Mouse (Mus musculus) heart, embryonic 14.5 days (tissue): ENCODE measurements at regions not wholly inside any gene's neighbourhood (a gene's known extent, or its start where the extent isn't known, plus 50 kb on each side); places are given as distances from the start of the nearest gene placed in this dataset.

ENCODE experiments used
- ATAC-seq: fragments of 200-750 bp; cut with Nextera tagmentation; 2 replicates; pipeline ENCODE4 v1.8.0; 2017; ENCODE audit warnings: low read depth, moderate TSS enrichment; ENCODE audit not compliant: insufficient number of reproducible peaks, insufficient read depth, low FRiP score
- H3K27ac ChIP-seq, 2 experiments: fragments of 200-500 bp in 1 of 2; fragments of 300-500 bp in 1 of 2; sonication (generic) in 1 of 2; replicated peaks in 1 of 2; 2 replicates each; pipeline ENCODE4 v1.5.1; 2012 to 2014; ENCODE audit warnings: low read depth in 2 of 2, low read length in 2 of 2, control low read depth in 1 of 2, mild to moderate bottlenecking in 1 of 2, mixed read lengths in 1 of 2; ENCODE audit not compliant: control insufficient read depth in 1 of 2, insufficient read depth in 1 of 2
- H3K27me3 ChIP-seq: fragments of 300-500 bp; sonication (generic); 2 replicates; pipeline ENCODE4 v1.6.1; 2014; ENCODE audit warnings: mild to moderate bottlenecking, low read length, control low read depth; ENCODE audit not compliant: control insufficient read depth, insufficient read depth
- H3K36me3 ChIP-seq: fragments of 300-500 bp; sonication (generic); 2 replicates; pipeline ENCODE4 v1.6.1; 2014; ENCODE audit warnings: mild to moderate bottlenecking, control low read depth, low read length, mixed read lengths; ENCODE audit not compliant: control insufficient read depth, insufficient read depth
- H3K4me1 ChIP-seq, 2 experiments: fragments of 200-500 bp in 1 of 2; fragments of 300-500 bp in 1 of 2; sonication (generic) in 1 of 2; 2 replicates each; pipeline ENCODE4 v1.6.1; 2012 to 2014; ENCODE audit warnings: low read length in 2 of 2, control low read depth in 1 of 2, mixed read lengths in 1 of 2; ENCODE audit not compliant: control insufficient read depth in 2 of 2, insufficient read depth in 2 of 2
- H3K4me2 ChIP-seq: fragments of 300-500 bp; sonication (generic); 2 replicates; pipeline ENCODE4 v1.6.1; 2014; ENCODE audit warnings: mild to moderate bottlenecking, low read length
- H3K4me3 ChIP-seq, 2 experiments: fragments of 200-500 bp in 1 of 2; fragments of 300-500 bp in 1 of 2; sonication (generic) in 1 of 2; 2 replicates each; pipeline ENCODE4 v1.5.1; 2012 to 2014; ENCODE audit warnings: low read length in 2 of 2, mild to moderate bottlenecking in 2 of 2, control low read depth in 1 of 2, low read depth in 1 of 2, moderate library complexity in 1 of 2; ENCODE audit not compliant: control insufficient read depth in 1 of 2, insufficient read depth in 1 of 2
- H3K9ac ChIP-seq: fragments of 300-500 bp; sonication (generic); 2 replicates; pipeline ENCODE4 v1.6.1; 2014; ENCODE audit warnings: mild to moderate bottlenecking, low read length
- H3K9me3 ChIP-seq: fragments of 300-500 bp; sonication (generic); 2 replicates; pipeline ENCODE4 v1.6.1; 2016; ENCODE audit warnings: low read length, control low read depth; ENCODE audit not compliant: control insufficient read depth
- WGBS: fragments of 180-500 bp; shearing (Covaris S2); extraction: QIAGEN DNeasy Blood & Tissue Kit; methylation state at CpG from one replicate; pipeline ENCODE4 v1.1.7; 2014; 5-methylcytosine and 5-hydroxymethylcytosine counted together

DNA sequence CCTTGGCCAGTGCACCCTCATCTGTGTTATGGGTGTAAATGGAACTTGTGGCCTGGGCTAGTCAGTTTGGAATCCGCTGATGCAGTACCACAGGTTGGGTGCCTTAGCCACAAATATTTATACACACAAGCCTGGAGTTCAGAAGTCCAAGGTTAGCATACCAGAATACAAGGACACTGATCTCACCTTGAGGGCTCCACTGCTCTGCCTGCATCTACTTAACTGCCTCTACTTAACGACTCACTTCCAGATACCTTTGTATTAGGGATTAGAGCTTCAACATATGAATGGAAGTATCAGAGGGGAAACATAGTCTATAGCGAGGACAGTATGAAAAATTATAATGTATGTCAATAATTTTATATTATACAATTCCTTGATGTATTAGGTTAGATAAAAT lies 57.5 kb downstream of the Tmem174 start:
- no peak overlapping the region for H3K4me3 ChIP-seq
- no peaks in the 10 kb centered on the region for H3K4me1 ChIP-seq
- H3K4me2 ChIP-seq, result no peak overlapping the region
- no peaks in the 10 kb centered on the region for H3K9me3 ChIP-seq
- no peak for ATAC-seq
- WGBS, result 72% methylated on average over 3 of the region's 3 CpGs
- H3K36me3 ChIP-seq, result no peaks in the 10 kb centered on the region
- no peak overlapping the region for H3K27ac ChIP-seq
- peaks cover 30% of the 10 kb centered on the region for H3K27me3 ChIP-seq
- no peak overlapping the region for H3K9ac ChIP-seq

DNA sequence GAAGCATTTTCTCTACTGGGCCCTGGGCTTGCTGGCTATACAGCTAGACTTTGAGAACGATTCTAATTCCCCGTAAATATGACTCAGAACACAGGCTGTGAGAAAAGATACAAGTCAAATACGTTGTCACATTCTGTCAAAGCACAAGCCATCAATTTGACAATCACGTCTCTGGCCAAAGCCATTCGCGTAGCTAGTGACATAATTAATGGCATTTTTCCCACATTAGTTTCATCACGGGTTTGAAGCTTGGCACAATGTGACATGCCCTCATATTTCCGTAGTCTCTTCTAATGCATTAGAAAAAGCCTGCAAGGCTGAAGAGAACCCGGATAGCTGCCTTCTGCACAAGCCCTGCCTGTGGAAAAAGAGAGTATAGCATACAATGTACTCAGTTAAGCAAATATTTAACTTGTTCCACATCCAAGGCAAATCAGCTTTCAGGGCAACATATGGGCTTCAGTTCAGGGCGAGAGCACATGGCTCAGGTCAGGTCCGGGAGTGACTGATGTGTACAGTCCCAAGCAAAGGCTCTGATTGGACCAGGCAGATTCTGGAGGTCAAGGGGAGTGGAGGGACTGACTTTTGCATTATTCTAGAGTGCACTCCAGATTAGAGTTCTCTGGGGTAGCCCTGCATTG lies 58.7 kb downstream of the Tmem174 start:
- Histone ChIP-seq H3K4me1 (no peaks in the 10 kb centered on the region), H3K36me3 (no peaks in the 10 kb centered on the region), H3K9me3 (no peaks in the 10 kb centered on the region), H3K4me2 (no peak overlapping the region), H3K27ac (no peak overlapping the region), H3K4me3 (no peak overlapping the region), H3K27me3 (peaks cover 28% of the 10 kb centered on the region), H3K9ac (no peak overlapping the region)
- ATAC-seq, result no peak
- WGBS, result 65% methylated on average over 11 of the region's 11 CpGs

DNA sequence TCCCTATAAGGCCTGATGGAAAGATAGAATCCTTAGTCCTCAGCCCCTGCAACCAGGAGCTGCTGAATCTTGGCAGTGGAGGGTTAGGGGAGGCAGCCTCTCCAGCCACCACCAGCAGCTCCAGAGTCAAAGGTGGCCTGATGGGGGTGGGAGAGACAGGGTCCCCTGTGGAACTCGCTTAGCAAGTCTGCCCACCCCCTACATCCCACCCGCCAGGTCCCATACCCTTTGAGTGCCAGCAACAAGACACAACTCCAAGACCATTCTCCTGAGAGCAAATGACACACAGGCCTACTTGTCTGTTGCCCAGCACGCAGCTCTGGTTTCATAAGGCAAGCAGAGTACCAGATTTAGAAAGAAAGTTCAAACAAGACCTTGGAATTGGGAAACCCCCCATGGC lies 61.1 kb downstream of the Tmem174 start:
- no peaks in the 10 kb centered on the region for H3K9me3 ChIP-seq
- no peak for ATAC-seq
- WGBS, result 94% methylated on average over 3 of the region's 3 CpGs

DNA sequence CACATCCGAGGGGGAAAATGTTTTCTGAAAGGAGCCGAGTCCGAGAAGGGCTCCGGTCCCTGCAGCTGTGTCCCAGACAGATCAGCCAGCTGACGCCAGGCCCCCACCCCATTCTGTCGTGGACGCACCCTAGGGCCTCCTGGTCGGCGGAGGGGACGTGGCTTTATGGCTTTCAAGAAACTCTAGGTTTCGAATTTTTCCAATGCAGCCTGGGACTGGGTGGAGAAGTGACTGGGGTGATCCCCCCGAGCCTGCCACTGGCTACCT lies 63.2 kb downstream of the Tmem174 start:
- Histone ChIP-seq H3K9ac (no peak overlapping the region), H3K9me3 (no peaks in the 10 kb centered on the region), H3K4me2 (no peak overlapping the region), H3K36me3 (no peaks in the 10 kb centered on the region), H3K4me1 (peaks cover 0 to 11% of the 10 kb centered on the region in 2 experiments; a peak in 3 of 4 replicates), H3K27ac (no peak overlapping the region), H3K4me3 (no peak overlapping the region), H3K27me3 (peaks cover 50% of the 10 kb centered on the region)
- ATAC-seq, result no peak
- 59% methylated on average over 12 of the region's 12 CpGs for WGBS

More for the DNA sequence above, 61.1 kb downstream of the Tmem174 start:
- Histone ChIP-seq H3K4me2 (no peak overlapping the region), H3K4me3 (no peak overlapping the region), H3K4me1 (peaks cover 0 to 11% of the 10 kb centered on the region in 2 experiments; a peak in 3 of 4 replicates), H3K27me3 (peaks cover 46% of the 10 kb centered on the region), H3K36me3 (no peaks in the 10 kb centered on the region), H3K27ac (no peak overlapping the region), H3K9ac (no peak overlapping the region)

DNA sequence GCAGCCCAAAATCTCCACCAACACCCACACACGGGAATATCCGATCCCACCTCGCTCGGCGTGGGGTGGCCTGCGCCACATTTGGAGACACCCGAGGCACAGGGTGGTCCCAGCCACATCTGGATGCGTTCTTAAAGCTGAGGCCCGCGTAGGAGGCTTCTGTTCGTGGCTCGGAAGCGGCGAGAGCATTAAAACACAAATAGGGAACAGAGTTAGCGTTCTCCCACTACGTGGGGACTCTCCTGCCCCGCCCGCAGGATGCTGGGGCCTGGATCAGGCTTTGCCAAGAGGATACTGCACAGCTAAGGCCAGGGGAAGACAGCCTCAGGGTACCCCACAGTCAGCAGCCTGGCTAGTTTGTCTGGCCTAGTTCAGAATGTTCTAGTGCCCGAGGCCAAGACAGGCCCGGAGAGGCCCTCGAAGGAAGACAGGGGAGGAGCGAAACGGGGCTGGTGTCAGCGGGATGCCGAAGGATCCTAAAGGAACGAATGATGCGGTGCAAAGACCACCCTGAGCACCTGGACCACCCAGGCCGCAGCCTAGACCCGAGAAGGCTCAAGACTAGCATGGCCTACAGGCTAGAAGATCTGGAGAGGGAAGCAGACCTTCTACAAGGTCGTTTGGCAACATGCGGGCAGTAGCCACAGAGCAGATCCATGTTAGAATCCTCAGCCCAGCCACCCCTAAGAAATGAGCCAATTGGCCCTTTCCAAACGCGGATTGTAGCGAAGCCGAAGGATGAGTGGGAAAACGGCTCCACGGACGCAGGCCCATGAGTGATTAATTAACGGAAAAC lies 63.8 kb downstream of the Tmem174 start:
- Histone ChIP-seq H3K27me3 (peaks cover 50% of the 10 kb centered on the region), H3K4me2 (peak overlapping the region; percentile 95)
- ATAC-seq, result no peak

DNA sequence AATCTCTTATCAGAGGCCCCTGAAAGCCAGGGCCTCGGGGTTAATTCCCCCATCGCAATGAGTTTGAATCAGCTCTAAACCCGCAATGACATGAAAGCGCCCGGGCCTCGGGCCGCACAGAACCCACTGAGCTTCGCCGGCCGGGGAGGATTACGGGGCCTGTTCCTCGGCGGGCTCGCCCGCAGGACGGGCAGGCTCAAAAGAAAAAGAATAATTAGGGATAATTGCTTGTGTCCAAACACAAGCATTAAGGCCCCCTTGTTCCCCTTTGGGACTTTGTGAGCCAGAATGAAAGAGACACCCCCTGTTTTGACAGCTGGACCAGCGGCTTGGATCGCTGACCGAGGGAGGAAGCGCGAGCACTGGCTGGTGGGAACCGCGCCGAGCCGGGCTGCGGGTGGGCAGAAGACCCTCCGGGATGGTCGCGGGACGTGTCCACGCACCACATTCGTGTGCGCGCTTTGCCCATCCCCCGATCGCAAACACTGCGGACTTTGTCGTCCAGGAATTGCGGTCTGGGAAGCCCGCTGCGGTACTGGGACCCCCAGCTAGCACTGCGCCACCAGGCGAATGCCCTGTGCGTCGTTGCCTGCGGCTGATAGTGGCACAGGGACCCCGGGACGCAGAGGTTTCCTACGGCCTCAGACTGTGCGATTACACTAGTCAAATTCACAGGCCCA lies 64.5 kb downstream of the Tmem174 start:
- Histone ChIP-seq H3K9me3 (no peaks in the 10 kb centered on the region), H3K4me1 (peaks cover 0 to 11% of the 10 kb centered on the region in 2 experiments; a peak in 3 of 4 replicates), H3K27ac (no peak overlapping the region), H3K27me3 (peaks cover 50% of the 10 kb centered on the region), H3K36me3 (no peaks in the 10 kb centered on the region), H3K4me3 (peak overlapping the region; percentile 49 to 51), H3K4me2 (peak overlapping the region; percentile 95), H3K9ac (peak overlapping the region; percentile 50)
- WGBS, result under 1% methylated on average over 50 of the region's 50 CpGs
- ATAC-seq, result no peak

More for the DNA sequence above, 63.8 kb downstream of the Tmem174 start:
- WGBS, result 31% methylated on average over 39 of the region's 39 CpGs
- Histone ChIP-seq H3K4me3 (peak overlapping the region; percentile 49 to 51), H3K36me3 (no peaks in the 10 kb centered on the region), H3K27ac (no peak overlapping the region), H3K9me3 (no peaks in the 10 kb centered on the region), H3K4me1 (peaks cover 0 to 11% of the 10 kb centered on the region in 2 experiments; a peak in 3 of 4 replicates), H3K9ac (peak overlapping the region; percentile 50; the same call in 1 of the 2 replicates)

DNA sequence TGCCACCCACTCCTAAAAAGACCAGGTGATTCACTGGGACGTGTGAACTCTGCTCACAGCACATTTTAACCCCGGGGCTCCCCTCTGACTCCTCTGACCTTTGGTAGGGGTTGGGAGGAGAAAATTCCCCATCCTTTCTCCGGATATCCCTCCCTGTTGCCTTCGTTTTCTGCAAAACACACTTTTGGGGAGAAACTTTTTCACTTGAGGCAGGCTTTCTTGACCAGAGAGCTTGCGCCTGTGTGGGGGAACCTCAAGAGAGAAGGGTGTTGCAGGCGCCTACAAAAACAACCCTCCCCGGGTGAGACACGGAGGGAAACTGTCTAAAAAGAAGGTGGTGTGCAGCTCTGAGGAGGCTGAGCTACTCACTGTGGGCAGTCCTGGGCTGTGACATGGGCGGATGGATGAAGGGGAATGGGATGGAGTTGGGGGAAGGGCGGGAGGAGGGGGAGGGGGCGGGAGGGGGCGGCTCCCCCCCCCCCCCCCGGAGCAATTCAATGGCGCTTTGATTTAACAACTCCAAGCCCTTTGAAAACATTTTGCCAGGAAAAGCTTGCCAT lies 65.1 kb downstream of the Tmem174 start:
- Histone ChIP-seq H3K9me3 (no peaks in the 10 kb centered on the region), H3K36me3 (no peaks in the 10 kb centered on the region), H3K27me3 (peaks cover 45% of the 10 kb centered on the region), H3K9ac (peak overlapping the region; percentile 50), H3K4me1 (peaks cover 0 to 11% of the 10 kb centered on the region in 2 experiments; a peak in 3 of 4 replicates), H3K4me2 (peak overlapping the region; percentile 95), H3K4me3 (peak overlapping the region; percentile 49 to 51), H3K27ac (no peak overlapping the region)
- 12% methylated on average over 11 of the region's 14 CpGs for WGBS
- no peak for ATAC-seq
